Mouse (Mus musculus) hindbrain, embryonic 15.5 days (tissue): ENCODE measurements around the gene Ccdc171. TPM values are rescaled to one million over a fixed set of nuclear protein-coding genes. Genes with fewer than 3 reads are reported as not detected.

ENCODE experiments used
- ATAC-seq: fragments of 200-750 bp; cut with Nextera tagmentation; 2 replicates; pipeline ENCODE4 v1.8.0; 2017; ENCODE audit warnings: low read depth, moderate number of reproducible peaks, moderate TSS enrichment; ENCODE audit not compliant: low FRiP score
- H3K27ac ChIP-seq: fragments of 300-500 bp; sonication (generic); replicated peaks from 2 replicates; pipeline ENCODE4 v1.5.1; 2015; ENCODE audit warnings: mild to moderate bottlenecking, inconsistent platforms
- H3K27me3 ChIP-seq: fragments of 300-500 bp; sonication (generic); 2 replicates; pipeline ENCODE4 v1.6.1; 2015; ENCODE audit warnings: control low read depth, inconsistent platforms
- H3K36me3 ChIP-seq: fragments of 300-500 bp; sonication (generic); 2 replicates; pipeline ENCODE4 v1.6.1; 2015; ENCODE audit warnings: control low read depth, inconsistent platforms
- H3K4me1 ChIP-seq: fragments of 300-500 bp; sonication (generic); replicated peaks from 2 replicates; pipeline ENCODE4 v1.6.1; 2015; ENCODE audit warnings: control low read depth, inconsistent platforms
- H3K4me2 ChIP-seq: fragments of 300-500 bp; sonication (generic); 2 replicates; pipeline ENCODE4 v1.6.1; 2015; ENCODE audit warnings: moderate library complexity, mild to moderate bottlenecking, inconsistent platforms
- H3K4me3 ChIP-seq: fragments of 300-500 bp; sonication (generic); 2 replicates; pipeline ENCODE4 v1.5.1; 2015; ENCODE audit warnings: mild to moderate bottlenecking, inconsistent platforms
- H3K9ac ChIP-seq: fragments of 300-500 bp; sonication (generic); 2 replicates; pipeline ENCODE4 v1.6.1; 2015; ENCODE audit warnings: inconsistent platforms
- H3K9me3 ChIP-seq: fragments of 300-500 bp; sonication (generic); 2 replicates; pipeline ENCODE4 v1.6.1; 2016; ENCODE audit warnings: control low read depth, inconsistent platforms
- WGBS: fragments of 180-500 bp; shearing (Covaris S2); methylation state at CpG from one replicate; pipeline ENCODE4 v1.1.7; 2015; 5-methylcytosine and 5-hydroxymethylcytosine counted together
- polyA plus RNA-seq: library from polyadenylated mRNA; unstranded; fragments of >200 nt; fragmentation: Nextera tagmentation; extraction: Ambion mirVana; gene quantifications from 2 replicates; pipeline ENCODE4 v1.2.1, GENCODE M21; 2015

The Ccdc171 gene
- polyA plus RNA-seq, 1 experiment from 2014 or later = 4.0 TPM

DNA sequence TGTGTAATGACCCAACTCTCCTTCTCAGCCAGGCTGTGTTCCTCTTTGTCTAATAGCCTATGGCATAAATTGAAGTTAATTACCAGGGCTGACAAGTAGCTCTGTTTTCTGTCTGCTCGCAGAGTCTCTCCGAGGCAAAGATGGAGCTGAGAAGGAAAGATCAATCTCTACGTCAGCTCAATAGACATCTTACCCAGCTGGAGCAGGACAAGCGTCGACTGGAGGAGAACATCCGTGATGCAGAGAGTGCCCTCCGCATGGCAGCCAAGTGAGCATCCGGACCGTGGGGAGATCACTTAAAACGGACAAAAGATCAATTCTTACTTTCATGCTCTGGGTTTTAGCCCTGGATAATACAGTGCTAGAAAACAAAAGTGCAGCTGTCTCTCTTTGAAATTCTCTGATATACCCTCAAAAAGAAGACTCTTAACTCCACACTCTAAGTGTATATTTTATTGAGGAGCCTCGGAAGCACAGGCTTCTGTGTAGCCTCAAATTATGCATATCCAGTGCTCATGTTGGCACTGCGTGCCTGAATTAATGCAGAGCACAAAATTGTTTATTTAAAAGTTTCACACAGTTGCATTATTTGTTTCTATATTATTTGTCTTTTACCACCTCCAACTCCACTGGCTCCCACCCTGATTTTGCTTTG is 217.6 kb downstream of the Ccdc171 start:
- Histone ChIP-seq H3K9me3 (no peaks in the 10 kb centered on the region), H3K36me3 (no peaks in the 10 kb centered on the region), H3K9ac (no peak overlapping the region), H3K4me1 (peaks cover 6% of the 10 kb centered on the region), H3K4me3 (peak overlapping the region; percentile 19), H3K27ac (no peak overlapping the region), H3K27me3 (no peaks in the 10 kb centered on the region), H3K4me2 (peak overlapping the region; percentile 50)
- 23% methylated on average over 12 of the region's 12 CpGs for WGBS
- ATAC-seq = peak; percentile 63; the same call in 1 of the 2 replicates

- no peaks in the 10 kb centered on the region for H3K36me3 ChIP-seq
- H3K4me3 ChIP-seq = no peak overlapping the region
- no peak overlapping the region for H3K27ac ChIP-seq
- H3K9ac ChIP-seq = no peak overlapping the region
- H3K4me1 ChIP-seq = no peaks in the 10 kb centered on the region
- no peak overlapping the region for H3K4me2 ChIP-seq
- H3K9me3 ChIP-seq = no peaks in the 10 kb centered on the region
- no peak for ATAC-seq
- H3K27me3 ChIP-seq = no peaks in the 10 kb centered on the region
- WGBS = 94% methylated on average over 6 of the region's 6 CpGs
These were observed 249.8 kb downstream of the Ccdc171 start for GRCm38 (mm10) chr4:83775136-83775535.

DNA sequence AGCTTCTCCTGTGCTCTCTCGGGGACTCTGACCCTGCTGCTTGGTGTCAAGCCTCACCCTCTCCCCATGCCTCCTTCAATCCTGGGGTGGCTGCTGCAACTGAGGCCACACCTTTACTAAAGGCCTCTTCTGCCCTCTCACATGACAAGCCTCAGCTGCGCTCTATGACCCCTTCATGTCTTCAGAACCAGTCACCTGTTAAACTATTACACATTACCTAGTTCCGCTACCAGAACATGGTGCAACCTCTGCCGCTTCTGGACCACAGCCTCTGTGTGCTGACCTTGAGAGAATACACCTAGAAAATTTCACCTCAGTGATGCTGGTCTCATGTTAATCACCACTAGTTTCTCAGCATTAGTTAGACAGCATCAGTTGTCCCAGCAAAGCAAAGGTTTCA is 254.7 kb downstream of the Ccdc171 start:
- Histone ChIP-seq H3K4me3 (no peak overlapping the region), H3K9ac (no peak overlapping the region), H3K27ac (no peak overlapping the region), H3K9me3 (no peaks in the 10 kb centered on the region), H3K27me3 (no peaks in the 10 kb centered on the region), H3K4me1 (no peaks in the 10 kb centered on the region), H3K4me2 (no peak overlapping the region), H3K36me3 (no peaks in the 10 kb centered on the region)
- no peak for ATAC-seq
- WGBS = 93% methylated on average over 4 of the region's 4 CpGs

- no peak for ATAC-seq
- no peaks in the 10 kb centered on the region for H3K27me3 ChIP-seq
- H3K36me3 ChIP-seq = no peaks in the 10 kb centered on the region
- H3K4me2 ChIP-seq = no peak overlapping the region
- H3K4me1 ChIP-seq = no peaks in the 10 kb centered on the region
- H3K4me3 ChIP-seq = no peak overlapping the region
- H3K27ac ChIP-seq = no peak overlapping the region
- WGBS = 86% methylated on average over 2 of the region's 2 CpGs
- H3K9ac ChIP-seq = no peak overlapping the region
- no peaks in the 10 kb centered on the region for H3K9me3 ChIP-seq
These were observed 259.8 kb downstream of the Ccdc171 start for GRCm38 (mm10) chr4:83785115-83785514.

DNA sequence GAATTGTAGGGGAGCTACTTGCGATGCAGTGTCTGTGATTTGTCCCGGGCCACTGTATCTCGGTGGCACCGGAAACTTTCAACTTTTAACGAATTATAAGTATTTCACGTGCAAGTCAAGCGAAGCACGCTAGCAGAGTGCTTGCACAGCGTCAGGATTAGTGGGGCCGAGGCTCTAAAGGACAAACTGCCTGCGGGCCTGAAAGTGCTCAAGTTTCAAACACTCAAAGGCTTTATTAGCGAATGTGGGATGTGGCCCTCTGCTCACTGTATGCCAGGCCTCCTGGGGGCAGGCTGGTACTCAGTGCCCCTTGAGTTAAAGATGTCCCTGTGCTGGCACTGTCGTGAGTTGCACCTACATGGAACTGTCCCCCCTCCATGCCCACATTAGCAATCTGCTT is 266.5 kb downstream of the Ccdc171 start:
- no peaks in the 10 kb centered on the region for H3K27me3 ChIP-seq
- no peak overlapping the region for H3K27ac ChIP-seq
- no peaks in the 10 kb centered on the region for H3K36me3 ChIP-seq
- H3K9me3 ChIP-seq = no peaks in the 10 kb centered on the region
- peaks cover 8% of the 10 kb centered on the region; the same call in 1 of the 2 replicates for H3K4me1 ChIP-seq
- WGBS = 42% methylated on average over 13 of the region's 13 CpGs
- no peak for ATAC-seq
- H3K9ac ChIP-seq = no peak overlapping the region
- H3K4me3 ChIP-seq = no peak overlapping the region
- H3K4me2 ChIP-seq = no peak overlapping the region

DNA sequence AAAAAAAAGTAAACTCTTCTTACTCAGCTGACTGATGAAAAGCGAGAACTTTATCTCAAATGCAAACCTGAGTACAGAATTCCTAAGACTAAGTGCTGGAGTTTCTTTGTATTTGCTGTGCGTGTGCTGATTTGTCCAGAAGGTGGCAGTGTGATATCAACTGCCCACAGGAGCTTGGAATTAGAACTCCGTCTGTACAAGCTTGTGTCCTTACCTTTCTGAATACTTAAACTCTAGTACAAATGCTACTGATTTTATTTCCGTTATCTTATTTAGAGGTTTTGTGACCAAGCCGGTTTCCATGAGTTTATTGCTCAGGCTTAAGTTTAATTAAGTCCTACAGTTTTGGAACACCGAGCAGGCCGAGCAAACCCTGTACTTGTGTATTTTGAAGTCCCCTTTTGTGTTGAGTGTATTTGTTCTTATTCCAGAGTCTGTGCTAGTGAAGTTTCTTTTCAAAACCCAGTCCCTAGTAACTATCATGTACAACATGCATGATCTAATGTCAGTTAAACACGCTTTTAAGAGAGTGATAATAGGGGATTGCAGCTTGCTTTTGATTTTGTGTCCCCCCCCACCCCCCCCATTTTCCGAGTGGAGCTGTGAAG is 269.1 kb downstream of the Ccdc171 start:
- no peak overlapping the region for H3K27ac ChIP-seq
- H3K4me1 ChIP-seq = peaks cover 8% of the 10 kb centered on the region; the same call in 1 of the 2 replicates
- no peaks in the 10 kb centered on the region for H3K27me3 ChIP-seq
- WGBS = 23% methylated on average over 9 of the region's 9 CpGs
- no peak overlapping the region for H3K9ac ChIP-seq
- H3K4me3 ChIP-seq = no peak overlapping the region
- no peaks in the 10 kb centered on the region for H3K36me3 ChIP-seq
- peak overlapping the region; percentile 37 for H3K4me2 ChIP-seq
- H3K9me3 ChIP-seq = no peaks in the 10 kb centered on the region
- ATAC-seq = peak; percentile 76

DNA sequence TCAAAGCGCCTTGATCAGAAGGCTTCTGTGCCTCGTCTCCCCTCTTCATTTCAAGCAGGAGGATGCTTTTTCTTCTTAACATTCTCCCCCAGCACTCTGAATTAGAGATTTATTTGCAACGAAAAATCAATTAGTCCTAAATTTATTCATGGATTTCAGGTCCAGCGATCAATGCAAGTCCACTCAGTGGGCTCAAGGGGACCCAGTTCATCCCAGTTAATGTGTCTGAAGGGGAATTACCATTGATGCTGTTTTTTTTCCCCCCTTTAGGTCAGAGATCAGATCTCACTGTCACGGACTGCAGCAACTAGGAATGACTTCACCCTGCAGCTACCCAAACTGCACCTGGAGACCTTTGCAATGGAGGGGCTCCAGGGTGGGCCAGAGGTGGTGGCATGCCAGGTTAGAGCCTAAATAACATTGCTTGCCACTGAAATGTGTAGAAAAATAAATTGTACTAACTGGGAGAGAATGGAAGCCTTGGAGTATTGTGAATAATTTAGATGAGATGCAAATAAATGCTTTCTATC is 269.6 kb downstream of the Ccdc171 start:
- no peak overlapping the region for H3K27ac ChIP-seq
- ATAC-seq = no peak
- no peaks in the 10 kb centered on the region for H3K9me3 ChIP-seq
- no peak overlapping the region for H3K4me3 ChIP-seq
- H3K9ac ChIP-seq = no peak overlapping the region
- peaks cover 8% of the 10 kb centered on the region; the same call in 1 of the 2 replicates for H3K4me1 ChIP-seq
- 33% methylated on average over 5 of the region's 5 CpGs for WGBS
- no peaks in the 10 kb centered on the region for H3K36me3 ChIP-seq
- peak overlapping the region; percentile 37 for H3K4me2 ChIP-seq
- H3K27me3 ChIP-seq = no peaks in the 10 kb centered on the region

DNA sequence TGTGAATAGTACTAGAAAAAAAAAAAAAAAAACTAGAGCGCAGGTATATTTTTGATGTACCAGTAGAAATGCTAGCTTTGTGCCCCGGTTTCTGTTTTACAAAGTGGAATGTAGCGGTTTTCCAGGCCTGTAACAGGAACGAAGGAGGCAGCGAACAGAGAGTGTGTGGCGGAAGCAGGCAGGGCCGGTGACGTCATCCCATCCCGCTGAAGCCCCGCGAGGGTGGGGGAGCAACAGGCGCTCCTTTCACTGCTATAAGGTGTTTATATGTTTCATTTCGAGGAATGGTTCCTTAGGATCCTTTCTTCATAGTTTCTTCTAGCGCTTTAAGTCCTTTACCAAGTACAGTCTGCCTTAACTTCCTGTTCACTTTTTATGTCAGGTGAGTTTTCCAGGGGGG is 272.6 kb downstream of the Ccdc171 start:
- peaks cover 8% of the 10 kb centered on the region; the same call in 1 of the 2 replicates for H3K4me1 ChIP-seq
- H3K9me3 ChIP-seq = no peaks in the 10 kb centered on the region
- WGBS = 90% methylated on average over 14 of the region's 14 CpGs
- no peaks in the 10 kb centered on the region for H3K27me3 ChIP-seq
- no peak overlapping the region for H3K27ac ChIP-seq
- H3K4me3 ChIP-seq = no peak overlapping the region
- H3K9ac ChIP-seq = no peak overlapping the region
- no peaks in the 10 kb centered on the region for H3K36me3 ChIP-seq
- H3K4me2 ChIP-seq = no peak overlapping the region
- ATAC-seq = no peak

- H3K4me2 ChIP-seq = no peak overlapping the region
- 86% methylated on average over 21 of the region's 21 CpGs for WGBS
- H3K9me3 ChIP-seq = no peaks in the 10 kb centered on the region
- no peaks in the 10 kb centered on the region for H3K27me3 ChIP-seq
- peaks cover 8% of the 10 kb centered on the region; the same call in 1 of the 2 replicates for H3K4me1 ChIP-seq
- H3K27ac ChIP-seq = no peak overlapping the region
- no peak overlapping the region for H3K9ac ChIP-seq
- no peak overlapping the region for H3K4me3 ChIP-seq
- ATAC-seq = no peak
- H3K36me3 ChIP-seq = no peaks in the 10 kb centered on the region
These were observed 273.5 kb downstream of the Ccdc171 start for GRCm38 (mm10) chr4:83798674-83799430.

GRCm38 (mm10) chr4:83800402-83800801 is 275.1 kb downstream of the Ccdc171 start:
- Histone ChIP-seq H3K4me1 (no peaks in the 10 kb centered on the region), H3K9me3 (no peaks in the 10 kb centered on the region), H3K4me2 (no peak overlapping the region), H3K9ac (no peak overlapping the region), H3K27ac (no peak overlapping the region), H3K36me3 (no peaks in the 10 kb centered on the region), H3K4me3 (no peak overlapping the region), H3K27me3 (no peaks in the 10 kb centered on the region)
- WGBS = 71% methylated on average over 3 of the region's 3 CpGs
- no peak for ATAC-seq

- ATAC-seq = no peak
- Histone ChIP-seq H3K4me2 (no peak overlapping the region), H3K27me3 (no peaks in the 10 kb centered on the region), H3K36me3 (no peaks in the 10 kb centered on the region), H3K4me1 (no peaks in the 10 kb centered on the region), H3K9ac (no peak overlapping the region), H3K9me3 (no peaks in the 10 kb centered on the region), H3K4me3 (no peak overlapping the region), H3K27ac (no peak overlapping the region)
- 87% methylated on average over 4 of the region's 4 CpGs for WGBS
These were observed 291.6 kb downstream of the Ccdc171 start for GRCm38 (mm10) chr4:83816925-83817324.
